Mouse (Mus musculus): Measurements from ENCODE around the gene Nedd9.

DNA sequence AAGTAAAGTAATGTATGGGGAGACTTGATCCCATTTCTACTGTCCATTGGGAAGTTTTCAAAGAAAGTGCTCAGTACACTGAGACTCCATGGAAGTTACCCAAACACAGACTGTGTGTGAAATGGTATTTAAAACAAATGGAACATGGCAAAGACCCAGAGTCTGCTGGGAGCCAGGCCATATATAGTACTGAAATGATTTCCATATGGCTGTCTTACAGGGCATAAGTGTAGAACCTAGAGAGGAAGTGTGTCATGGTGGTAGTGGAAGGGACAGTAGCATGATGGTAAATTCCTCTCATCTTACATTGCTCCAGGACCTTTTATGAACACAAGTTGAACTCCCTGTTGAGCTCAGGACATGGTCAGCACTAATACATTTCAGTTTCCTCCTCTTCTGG, 43.2 kb upstream of the Nedd9 start:
- TF ChIP-seq CTCF (IDR thresholded peaks at IDR 0.05; ENCODE audit: low read depth): no peak
- TF ChIP-seq EP300 (IDR thresholded peaks at IDR 0.05; ENCODE audit: low read depth): no peak

Data from heart, postnatal 0 days (tissue).